Mouse (Mus musculus) hindbrain, embryonic 13.5 days (tissue): ENCODE data around the gene Sqor. TPM values are rescaled to one million over a fixed set of nuclear protein-coding genes. Genes with fewer than 3 reads are reported as not detected.

Source experiments
- polyA plus RNA-seq: library from polyadenylated mRNA; unstranded; fragments of >200 nt; fragmentation: Nextera tagmentation; extraction: Ambion mirVana; gene quantifications from 2 replicates; pipeline ENCODE4 v1.2.1, GENCODE M21; 2015

Sqor gene
- polyA plus RNA-seq, 1 experiment from 2014 or later, result 2.7 TPM

Other genes with a start within 250 kb of the Sqor start
- 26.8 and 27.3 TPM in 2 replicates for gene Gatm, start 153.9 kb upstream of the Sqor start, polyA plus RNA-seq
- 0.66 TPM in 1 of 2 replicates, not detected in the other for gene AA467197, start 128.3 kb upstream of the Sqor start, polyA plus RNA-seq
- 6.0 and 6.1 TPM in 2 replicates for gene Slc30a4, start 62.6 kb upstream of the Sqor start, polyA plus RNA-seq
- gene Bloc1s6, start 26.7 kb upstream of the Sqor start, polyA plus RNA-seq, result 88.1 and 97.7 TPM in 2 replicates